Mouse (Mus musculus): ENCODE measurements around the gene Tfcp2.

GRCm38 (mm10) chr15:100577972-100578371, 26.2 kb upstream of the Tfcp2 start:
- no peak for TF ChIP-seq CTCF (IDR thresholded peaks at IDR 0.05; ENCODE audit: extremely low read depth, insufficient read length, insufficient replicate concordance, low read depth, low read length)
- no peak for TF ChIP-seq POLR2A (IDR thresholded peaks at IDR 0.05; ENCODE audit: low read depth, low read length)

Data from small intestine, adult 2 months (tissue).